Mouse (Mus musculus) neural tube, embryonic 14.5 days (tissue): ENCODE data around the gene Vasn. TPM values are rescaled to one million over a fixed set of nuclear protein-coding genes. Genes with fewer than 3 reads are reported as not detected.
"Not testable (repeated sequence)": the region's sequence is repeated elsewhere in the genome, so short reads cannot be mapped to it uniquely, and the experiment has no call there.

ENCODE experiments used
- ATAC-seq: fragments of 200-750 bp; cut with Nextera tagmentation; 2 replicates; pipeline ENCODE4 v1.8.0; 2017; ENCODE audit warnings: low read depth, mild to moderate bottlenecking, moderate TSS enrichment, moderate library complexity
- H3K27ac ChIP-seq: fragments of 300-500 bp; sonication (generic); 2 replicates; pipeline ENCODE4 v1.5.1; 2014; ENCODE audit warnings: low read depth, mild to moderate bottlenecking, control low read depth, low read length, moderate library complexity, mixed read lengths
- H3K27me3 ChIP-seq: fragments of 300-500 bp; sonication (generic); 2 replicates; pipeline ENCODE4 v1.6.1; 2014; ENCODE audit warnings: low read length; ENCODE audit not compliant: control insufficient read depth, insufficient read depth
- H3K36me3 ChIP-seq: fragments of 300-500 bp; sonication (generic); 2 replicates; pipeline ENCODE4 v1.6.1; 2014; ENCODE audit warnings: low read length, mixed read lengths; ENCODE audit not compliant: control insufficient read depth, insufficient read depth
- H3K4me1 ChIP-seq: fragments of 300-500 bp; sonication (generic); 2 replicates; pipeline ENCODE4 v1.6.1; 2014; ENCODE audit warnings: low read length; ENCODE audit not compliant: control insufficient read depth, insufficient read depth
- H3K4me2 ChIP-seq: fragments of 300-500 bp; sonication (generic); 2 replicates; pipeline ENCODE4 v1.6.1; 2014; ENCODE audit warnings: mild to moderate bottlenecking, low read depth, low read length, control low read depth
- H3K4me3 ChIP-seq: fragments of 300-500 bp; sonication (generic); 2 replicates; pipeline ENCODE4 v1.5.1; 2014; ENCODE audit warnings: low read depth, low read length, control low read depth, mixed read lengths
- H3K9ac ChIP-seq: fragments of 300-500 bp; sonication (generic); replicated peaks from 2 replicates; pipeline ENCODE4 v1.6.1; 2014; ENCODE audit warnings: low read depth, mild to moderate bottlenecking, control low read depth, low read length, mixed read lengths
- H3K9me3 ChIP-seq: fragments of 300-500 bp; sonication (generic); 2 replicates; pipeline ENCODE4 v1.6.1; 2016; ENCODE audit warnings: low read length; ENCODE audit not compliant: control insufficient read depth
- WGBS: fragments of 180-500 bp; shearing (Covaris S2); extraction: QIAGEN DNeasy Blood & Tissue Kit; methylation state at CpG from one replicate; pipeline ENCODE4 v1.1.7; 2014; 5-methylcytosine and 5-hydroxymethylcytosine counted together
- polyA plus RNA-seq: library from polyadenylated mRNA; unstranded; fragments of >200 nt; fragmentation: Nextera tagmentation; extraction: Ambion mirVana; gene quantifications from 2 replicates; pipeline ENCODE4 v1.2.1, GENCODE M21; 2014

Gene Vasn
- polyA plus RNA-seq, 1 experiment from 2014 or later: 4.4 TPM

DNA sequence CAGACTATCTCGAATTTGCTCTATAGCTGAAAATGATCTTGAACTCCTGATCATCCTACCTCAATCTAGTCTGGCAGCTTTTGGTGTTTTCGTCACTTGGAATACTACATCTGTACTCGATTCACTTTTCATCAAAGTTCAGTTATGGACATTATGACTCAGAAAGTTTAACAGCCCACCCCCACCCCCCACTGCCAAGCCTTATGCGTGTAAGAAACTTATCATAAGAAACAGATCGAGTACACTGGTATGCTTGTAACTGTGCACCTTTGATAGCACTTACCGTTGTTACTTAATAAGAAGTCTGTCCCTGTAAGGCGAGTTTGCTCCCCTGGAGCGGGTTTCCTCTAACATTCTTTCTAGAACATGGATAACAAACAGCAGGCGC lies 43.4 kb downstream of the Vasn start:
- H3K27me3 ChIP-seq: no peaks in the 10 kb centered on the region
- no peak for ATAC-seq
- H3K36me3 ChIP-seq: peaks cover 12% of the 10 kb centered on the region
- peak overlapping the region; percentile 28; the same call in 1 of the 2 replicates for H3K27ac ChIP-seq
- peaks cover 21% of the 10 kb centered on the region for H3K4me1 ChIP-seq
- H3K9me3 ChIP-seq: no peaks in the 10 kb centered on the region
- H3K9ac ChIP-seq: peak overlapping the region; percentile 69
- 33% methylated on average over 9 of the region's 9 CpGs for WGBS
- H3K4me3 ChIP-seq: peak overlapping the region; percentile 73
- peak overlapping the region; percentile 56 for H3K4me2 ChIP-seq

DNA sequence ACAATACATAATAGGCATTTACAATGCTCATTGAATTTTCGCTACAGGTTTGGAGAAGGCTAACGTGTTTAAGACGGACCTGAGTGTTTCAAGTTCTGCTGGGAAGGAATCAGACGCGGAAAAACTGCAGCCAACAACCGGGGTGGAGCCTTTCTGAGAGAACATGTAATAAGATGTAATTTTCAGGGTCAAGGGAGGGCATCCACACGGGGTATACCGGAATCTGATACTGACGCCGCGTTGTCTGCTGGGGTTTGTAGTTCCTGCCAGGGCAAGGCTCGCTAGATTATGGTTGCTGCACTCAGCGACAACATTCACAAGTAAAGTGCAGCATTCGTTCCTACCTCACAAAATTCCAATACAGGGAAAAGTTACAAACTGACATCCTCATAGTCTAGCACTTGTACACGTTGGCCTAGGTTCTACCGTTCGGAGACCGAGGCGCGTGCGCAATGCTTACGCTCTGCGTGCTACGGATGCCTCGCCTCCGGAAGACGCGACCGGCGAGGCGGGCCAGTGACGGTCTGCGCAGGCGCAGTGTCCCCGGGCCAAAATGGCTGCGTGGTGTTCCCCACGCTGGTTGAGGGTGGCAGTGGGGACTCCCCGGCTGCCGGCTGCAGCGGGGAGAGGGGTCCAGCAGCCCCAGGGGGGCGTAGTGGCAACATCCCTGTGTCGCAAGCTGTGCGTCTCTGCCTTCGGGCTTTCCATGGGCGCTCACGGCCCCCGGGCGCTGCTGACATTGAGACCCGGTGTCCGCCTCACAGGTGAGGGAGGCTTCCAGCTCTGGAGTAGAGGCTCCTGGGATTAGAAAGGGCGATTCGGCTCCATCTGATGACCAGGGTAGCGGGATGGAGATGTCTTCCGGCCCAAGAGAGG lies 44.1 kb downstream of the Vasn start:
- ATAC-seq: peak; percentile 88
- H3K27ac ChIP-seq: peak overlapping the region; percentile 28; the same call in 1 of the 2 replicates
- H3K4me3 ChIP-seq: peak overlapping the region; percentile 73
- H3K9ac ChIP-seq: peak overlapping the region; percentile 69
- no peaks in the 10 kb centered on the region for H3K9me3 ChIP-seq
- H3K27me3 ChIP-seq: no peaks in the 10 kb centered on the region
- H3K4me1 ChIP-seq: peaks cover 17% of the 10 kb centered on the region
- peak overlapping the region; percentile 56 for H3K4me2 ChIP-seq
- under 1% methylated on average over 54 of the region's 54 CpGs for WGBS
- H3K36me3 ChIP-seq: peaks cover 16% of the 10 kb centered on the region

GRCm38 (mm10) chr16:4684457-4684791 lies 44.7 kb downstream of the Vasn start:
- H3K27ac ChIP-seq: no peak overlapping the region
- peaks cover 21% of the 10 kb centered on the region for H3K36me3 ChIP-seq
- H3K9ac ChIP-seq: peak overlapping the region; percentile 69
- peaks cover 14% of the 10 kb centered on the region for H3K4me1 ChIP-seq
- peak overlapping the region; percentile 73 for H3K4me3 ChIP-seq
- no peaks in the 10 kb centered on the region for H3K9me3 ChIP-seq
- peak; percentile 10; the same call in 1 of the 2 replicates for ATAC-seq
- no peaks in the 10 kb centered on the region for H3K27me3 ChIP-seq
- 3% methylated on average over 9 of the region's 9 CpGs for WGBS
- peak overlapping the region; percentile 56 for H3K4me2 ChIP-seq

- 97% methylated on average over 4 of the region's 4 CpGs for WGBS
- not testable (repeated sequence) for H3K9me3 ChIP-seq, H3K4me2 ChIP-seq, H3K27ac ChIP-seq, H3K9ac ChIP-seq, H3K4me3 ChIP-seq, H3K27me3 ChIP-seq, ATAC-seq
- peaks cover 11% of the 10 kb centered on the region for H3K4me1 ChIP-seq
- H3K36me3 ChIP-seq: peaks cover 51% of the 10 kb centered on the region
These were observed 49.6 kb downstream of the Vasn start for GRCm38 (mm10) chr16:4689371-4689770.

Other genes with a start within 250 kb of the Vasn start
- gene Adcy9, start 219.4 kb upstream of the Vasn start, polyA plus RNA-seq: 6.4 and 6.7 TPM in 2 replicates
- gene Srl, start 98.1 kb upstream of the Vasn start, polyA plus RNA-seq: 22.7 and 30.7 TPM in 2 replicates
- gene Tfap4, start 80.1 kb upstream of the Vasn start, polyA plus RNA-seq: 7.2 and 7.8 TPM in 2 replicates
- 13.2 and 20.3 TPM in 2 replicates for gene Glis2, start 45.2 kb upstream of the Vasn start, polyA plus RNA-seq
- gene Pam16, start 15.0 kb upstream of the Vasn start, polyA plus RNA-seq: 179 and 194 TPM in 2 replicates
- gene Dnaja3, start within 50 bp of the Vasn start, polyA plus RNA-seq: 55.0 and 61.9 TPM in 2 replicates
- gene Coro7, start 39.8 kb downstream of the Vasn start, polyA plus RNA-seq: 28.0 and 28.6 TPM in 2 replicates
- gene Nmral1, start 79.4 kb downstream of the Vasn start, polyA plus RNA-seq: 57.2 and 63.7 TPM in 2 replicates
- 106 and 126 TPM in 2 replicates for gene Hmox2, start 86.4 kb downstream of the Vasn start, polyA plus RNA-seq
- 125 TPM in 2 replicates for gene Cdip1, start 150.4 kb downstream of the Vasn start, polyA plus RNA-seq
- 0.85 and 0.86 TPM in 2 replicates for gene 4930562C15Rik, start 195.5 kb downstream of the Vasn start, polyA plus RNA-seq
- 63.6 and 65.0 TPM in 2 replicates for gene Ubald1, start 240.4 kb downstream of the Vasn start, polyA plus RNA-seq
- gene Mgrn1, start 246.3 kb downstream of the Vasn start, polyA plus RNA-seq: 125 and 128 TPM in 2 replicates